Mouse (Mus musculus) cerebellum, postnatal 36 days (tissue): Measurements from ENCODE around the gene Homer3.

ENCODE experiments used
- DNase-seq, 2 experiments: peaks; one replicate each; pipeline ENCODE4 v3.0.0; 2021 to 2022; ENCODE audit warnings: mixed read lengths in 2 of 2

Homer3 gene

GRCm38 (mm10) chr8:70282603-70283135 lies at the start of gene Homer3:
TSS of gene Homer3 (plus strand) at chr8:70282827.
- peak; percentile 48 to 65 for DNase-seq

DNA sequence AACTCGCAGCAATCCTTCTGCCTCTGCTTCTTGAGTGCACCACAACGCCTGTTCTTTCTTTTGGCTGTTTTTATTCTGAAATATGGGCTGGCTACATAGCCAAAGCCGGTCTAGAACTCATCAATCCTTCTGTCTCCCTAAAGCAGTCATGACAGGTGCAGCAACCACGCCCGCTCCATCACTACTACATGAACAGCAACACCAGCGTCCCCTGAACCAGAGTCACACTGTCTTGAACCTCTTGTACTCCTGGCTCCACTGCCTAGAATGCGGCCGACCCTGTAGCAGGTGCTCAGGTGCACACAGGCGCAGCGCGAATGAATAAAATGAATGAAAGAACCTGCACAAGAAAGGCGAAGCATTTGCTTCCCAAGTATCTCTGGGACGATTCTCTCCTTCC lies 49.0 kb upstream of the Homer3 start:
- no peak for DNase-seq

GRCm38 (mm10) chr8:70234080-70234780 lies 48.4 kb upstream of the Homer3 start, which contains the start of the genes Sugp2 and Armc6:
TSS of gene Sugp2 (plus strand) at chr8:70234226.
TSS of gene Armc6 (minus strand) at chr8:70234466.
- DNase-seq, result peak; percentile 96 to 97

- DNase-seq, result no peak
Observed at GRCm38 (mm10) chr8:70234781-70235128, 47.9 kb upstream of the Homer3 start.

GRCm38 (mm10) chr8:70237842-70238241 lies 44.8 kb upstream of the Homer3 start:
- DNase-seq, result no peak

GRCm38 (mm10) chr8:70240642-70241041 lies 42.0 kb upstream of the Homer3 start:
- DNase-seq, result no peak

DNA sequence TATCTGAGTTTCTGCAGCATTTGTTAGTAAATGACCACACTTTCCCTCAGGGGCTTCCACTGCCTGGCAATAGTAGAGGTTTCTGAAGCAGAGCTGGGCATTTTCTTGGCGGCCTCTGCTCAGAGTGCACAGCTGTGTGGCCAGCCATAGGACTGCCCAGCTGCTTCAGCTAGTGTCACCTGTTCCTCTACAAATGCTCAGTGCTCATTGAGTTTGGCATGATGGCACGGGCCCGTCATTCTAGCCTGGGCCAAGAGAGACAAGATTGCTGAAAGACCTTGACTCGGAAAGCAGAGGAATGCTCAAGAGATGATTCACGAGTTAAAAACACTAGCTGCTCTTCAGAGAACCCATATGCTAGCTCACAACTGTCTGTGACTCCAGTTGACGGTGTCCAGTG lies 36.0 kb upstream of the Homer3 start:
- no peak for DNase-seq

GRCm38 (mm10) chr8:70247841-70248240 lies 34.8 kb upstream of the Homer3 start:
- no peak for DNase-seq

GRCm38 (mm10) chr8:70254628-70255027 lies 28.0 kb upstream of the Homer3 start:
- no peak for DNase-seq

- peak; percentile 50 to 52 for DNase-seq
Observed at GRCm38 (mm10) chr8:70257456-70257855, 25.2 kb upstream of the Homer3 start.

- no peak for DNase-seq
Observed at GRCm38 (mm10) chr8:70258600-70258999, 24.0 kb upstream of the Homer3 start.

- DNase-seq, result no peak
Observed at GRCm38 (mm10) chr8:70259043-70259442, 23.6 kb upstream of the Homer3 start.

- DNase-seq, result no peak
Observed at GRCm38 (mm10) chr8:70267674-70268073, 15.0 kb upstream of the Homer3 start.

- peak in 1 of 2 experiments; percentile 37 for DNase-seq
Observed at GRCm38 (mm10) chr8:70268311-70268710, 14.3 kb upstream of the Homer3 start.

GRCm38 (mm10) chr8:70268799-70269565 lies 13.6 kb upstream of the Homer3 start:
- no peak for DNase-seq

- DNase-seq, result no peak
Observed at GRCm38 (mm10) chr8:70272949-70273348, 9.7 kb upstream of the Homer3 start.

- no peak for DNase-seq
Observed at GRCm38 (mm10) chr8:70274350-70274749, 8.3 kb upstream of the Homer3 start.

GRCm38 (mm10) chr8:70276476-70276875 lies 6.2 kb upstream of the Homer3 start:
- no peak for DNase-seq

GRCm38 (mm10) chr8:70278175-70278574 lies 4.5 kb upstream of the Homer3 start:
- no peak for DNase-seq

- no peak for DNase-seq
Observed at GRCm38 (mm10) chr8:70279266-70279665, 3.4 kb upstream of the Homer3 start.

GRCm38 (mm10) chr8:70281001-70281400 lies 1.6 kb upstream of the Homer3 start:
- DNase-seq, result no peak

- no peak for DNase-seq
Observed at GRCm38 (mm10) chr8:70283136-70284077, 780 bp downstream of the Homer3 start.

- no peak for DNase-seq
Observed at GRCm38 (mm10) chr8:70284421-70284820, 1.8 kb downstream of the Homer3 start.
